Mouse (Mus musculus) lung, postnatal 4 days (tissue): ENCODE data around the gene Galnt17.
A peak's percentile ranks its signal among the peaks of the same experiment; 100 is the strongest.

Experiments
- DNase-seq, 2 experiments: peaks; one replicate each; pipeline ENCODE4 v3.0.0; 2021

Galnt17 gene

DNA sequence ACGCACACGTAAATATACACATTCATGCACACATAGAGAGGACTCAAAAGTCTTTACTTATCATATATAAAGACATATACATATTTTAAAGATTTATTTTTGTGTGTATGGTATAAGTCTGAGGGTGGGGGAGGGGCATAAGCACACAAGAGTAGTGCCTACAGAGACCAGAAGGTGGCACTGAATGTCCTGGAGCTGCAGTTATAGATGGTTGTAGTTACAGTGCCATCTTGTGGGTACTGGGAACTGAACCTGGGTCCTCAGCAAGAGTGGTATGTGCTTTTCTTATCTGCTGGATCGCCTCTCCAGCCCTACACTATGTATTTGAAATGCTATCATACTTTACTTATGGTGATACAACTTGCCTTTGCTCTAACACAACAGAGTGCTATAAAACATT is 68.5 kb downstream of the Galnt17 start:
- DNase-seq = no peak

GRCm38 (mm10) chr5:131236906-131237305 is 71.4 kb downstream of the Galnt17 start:
- peak in 1 of 2 experiments; percentile 32 for DNase-seq

- peak; percentile 4 to 56 for DNase-seq
These were observed 74.5 kb downstream of the Galnt17 start for GRCm38 (mm10) chr5:131233828-131234227.

DNA sequence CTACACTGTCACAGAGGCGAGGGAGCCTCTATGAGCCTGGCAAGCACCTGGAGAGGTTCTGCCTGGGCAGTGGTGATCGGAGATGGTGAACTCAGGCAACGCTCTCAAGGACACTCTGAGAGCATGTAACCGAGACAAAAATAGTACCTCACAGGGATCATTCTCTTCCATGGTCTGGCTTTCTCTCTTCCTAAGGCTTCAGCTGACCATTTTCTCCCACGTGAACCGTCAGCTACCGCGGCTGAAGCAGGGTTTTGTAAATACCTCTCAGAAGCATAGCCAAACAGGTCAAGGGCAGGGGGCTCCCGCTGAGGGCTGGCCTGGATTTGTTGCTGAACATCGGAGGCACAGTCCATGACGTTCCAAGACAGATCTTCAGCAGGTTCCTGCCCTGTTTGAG is 77.2 kb downstream of the Galnt17 start:
- no peak for DNase-seq

- no peak for DNase-seq
These were observed 78.6 kb downstream of the Galnt17 start for GRCm38 (mm10) chr5:131229744-131230143.

DNA sequence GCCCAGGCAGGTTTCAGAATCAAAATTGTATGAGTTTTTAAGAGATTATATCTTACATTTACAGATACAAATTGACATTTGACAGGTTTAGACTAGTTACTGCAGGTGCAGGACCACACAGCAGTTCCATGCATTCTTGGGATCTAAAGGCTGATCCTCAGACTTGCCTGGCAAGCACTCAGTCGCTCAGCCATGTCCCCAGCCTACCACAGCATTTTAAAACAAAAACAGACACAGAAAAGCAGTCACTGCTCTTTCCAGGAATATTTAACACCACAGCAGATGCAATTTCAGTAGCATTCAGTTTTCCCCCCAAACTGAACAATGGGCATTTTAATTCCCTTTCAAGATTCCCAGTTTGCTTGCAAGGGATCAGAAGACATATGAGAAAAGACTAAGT is 84.9 kb downstream of the Galnt17 start:
- no peak for DNase-seq

- DNase-seq = no peak
These were observed 85.6 kb downstream of the Galnt17 start for GRCm38 (mm10) chr5:131222498-131223244.

DNA sequence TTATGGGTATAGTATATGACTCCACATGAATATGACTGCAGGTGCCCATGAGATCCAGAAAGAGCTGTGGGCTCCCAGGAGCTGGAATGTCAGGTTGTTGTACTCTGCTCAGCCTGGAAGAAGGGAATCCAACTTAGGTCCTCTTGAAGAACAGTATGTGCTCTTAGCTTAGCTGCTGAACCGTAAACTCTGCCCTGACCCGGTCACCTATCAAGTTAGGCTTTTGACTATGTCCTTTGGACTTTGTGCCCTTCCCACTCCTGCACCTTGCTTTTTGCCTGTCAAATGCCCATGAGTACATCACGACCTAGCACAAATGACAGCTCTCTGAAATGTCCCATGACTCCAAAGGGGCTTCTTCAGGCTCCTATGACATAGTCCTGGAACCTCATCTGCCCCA is 90.1 kb downstream of the Galnt17 start:
- no peak for DNase-seq

DNA sequence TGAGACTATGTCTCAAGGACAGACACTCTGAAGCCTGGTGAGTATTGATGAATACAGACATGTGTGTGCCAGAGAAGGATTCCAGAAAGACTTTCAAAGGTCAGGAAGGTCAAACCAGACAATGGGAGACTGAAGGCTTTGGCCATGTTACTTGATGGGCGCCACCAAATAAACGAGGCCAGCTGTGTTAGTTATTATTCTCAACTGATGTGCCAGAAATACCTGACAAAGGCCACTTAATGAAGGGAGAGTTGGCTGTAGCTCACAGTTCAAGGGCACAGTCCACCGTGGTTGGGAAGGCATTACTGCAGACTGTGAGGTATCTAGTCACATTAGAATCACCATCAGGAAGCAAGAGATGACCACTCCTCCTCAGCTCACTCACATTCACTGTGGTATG is 96.7 kb downstream of the Galnt17 start:
- DNase-seq = no peak

DNA sequence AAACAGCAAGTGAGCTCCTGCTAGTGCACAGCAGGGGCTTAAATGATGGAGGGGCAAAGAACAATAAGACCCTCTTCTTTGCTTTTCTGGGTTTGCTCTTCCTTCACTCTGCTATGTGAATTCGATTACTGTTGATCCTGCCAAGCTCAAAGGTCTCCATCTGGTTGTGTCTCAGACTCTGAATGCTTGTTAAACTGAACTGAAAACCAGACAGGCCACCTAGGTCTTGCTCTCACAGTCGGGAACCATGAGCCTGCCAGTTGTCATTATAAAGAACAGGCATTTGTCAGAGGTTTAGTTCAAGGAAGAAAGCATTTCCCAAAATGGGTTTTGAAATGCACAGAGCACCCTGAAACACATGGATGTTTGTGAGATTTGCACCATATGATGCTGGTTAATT is 107.2 kb downstream of the Galnt17 start:
- DNase-seq = no peak

GRCm38 (mm10) chr5:131192311-131192710 is 116.0 kb downstream of the Galnt17 start:
- no peak for DNase-seq

- DNase-seq = no peak
These were observed 123.7 kb downstream of the Galnt17 start for GRCm38 (mm10) chr5:131184566-131184965.

- DNase-seq = no peak
These were observed 127.1 kb downstream of the Galnt17 start for GRCm38 (mm10) chr5:131181231-131181630.

DNA sequence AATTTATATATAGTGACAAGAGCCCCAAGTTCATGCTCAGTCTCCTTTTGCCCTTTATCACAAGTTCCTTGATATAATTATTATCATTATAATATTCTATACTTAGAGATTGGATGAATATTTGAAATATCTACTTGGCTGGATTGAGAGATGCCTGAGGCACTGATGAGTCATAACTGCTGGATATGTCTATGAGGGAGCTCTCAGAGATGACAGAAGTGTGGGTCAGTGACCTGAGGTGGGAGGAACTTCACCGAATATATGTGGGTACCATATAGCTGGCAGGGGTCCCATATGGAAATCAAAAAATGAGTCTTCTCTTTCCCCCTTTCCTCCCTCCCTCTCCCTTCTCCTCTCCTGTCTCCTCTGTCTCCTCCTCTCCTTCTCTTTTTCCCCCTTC is 127.5 kb downstream of the Galnt17 start:
- no peak for DNase-seq

- no peak for DNase-seq
These were observed 130.4 kb downstream of the Galnt17 start for GRCm38 (mm10) chr5:131177851-131178250.

GRCm38 (mm10) chr5:131177168-131177567 is 131.1 kb downstream of the Galnt17 start:
- DNase-seq = no peak

GRCm38 (mm10) chr5:131169186-131169585 is 139.1 kb downstream of the Galnt17 start:
- no peak for DNase-seq

DNA sequence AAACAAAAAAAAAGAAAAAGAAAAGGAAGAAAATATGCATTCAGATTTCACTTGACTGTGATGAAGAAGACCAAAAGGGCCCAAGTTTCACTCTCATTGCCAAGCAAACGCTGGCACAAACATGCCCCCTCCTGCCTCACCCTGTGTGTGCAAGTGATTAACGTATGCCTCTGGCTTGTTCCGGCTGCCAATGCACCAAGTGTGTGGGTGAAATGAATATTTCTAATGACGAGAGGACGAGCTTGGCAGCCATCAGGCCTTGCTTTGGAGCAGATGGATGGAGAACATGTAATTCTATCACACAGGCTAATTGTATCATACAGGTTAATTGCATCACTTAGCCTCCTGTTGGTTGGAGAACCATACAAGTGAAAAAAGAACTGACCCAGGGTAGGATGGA is 140.9 kb downstream of the Galnt17 start:
- no peak for DNase-seq

GRCm38 (mm10) chr5:131165681-131166080 is 142.6 kb downstream of the Galnt17 start:
- no peak for DNase-seq

DNA sequence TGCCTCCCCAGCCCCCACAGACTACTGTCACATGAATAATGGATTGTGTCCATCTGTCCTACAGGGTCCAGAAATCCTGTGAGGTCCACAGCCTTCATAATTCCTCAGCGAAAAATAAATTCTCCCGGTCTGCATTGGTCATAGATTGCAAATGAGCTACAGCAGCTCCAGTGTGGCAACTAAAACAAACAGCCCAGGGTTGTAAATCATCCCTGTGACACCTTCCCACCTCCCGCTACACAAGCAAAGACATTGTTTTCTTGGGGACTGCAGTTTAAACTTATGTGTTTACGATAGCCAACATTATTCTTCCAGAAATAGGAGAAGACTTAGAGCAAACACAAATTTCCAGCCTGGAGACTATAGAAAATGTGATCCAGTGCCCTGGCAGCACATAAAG is 150.4 kb downstream of the Galnt17 start:
- DNase-seq = no peak

DNA sequence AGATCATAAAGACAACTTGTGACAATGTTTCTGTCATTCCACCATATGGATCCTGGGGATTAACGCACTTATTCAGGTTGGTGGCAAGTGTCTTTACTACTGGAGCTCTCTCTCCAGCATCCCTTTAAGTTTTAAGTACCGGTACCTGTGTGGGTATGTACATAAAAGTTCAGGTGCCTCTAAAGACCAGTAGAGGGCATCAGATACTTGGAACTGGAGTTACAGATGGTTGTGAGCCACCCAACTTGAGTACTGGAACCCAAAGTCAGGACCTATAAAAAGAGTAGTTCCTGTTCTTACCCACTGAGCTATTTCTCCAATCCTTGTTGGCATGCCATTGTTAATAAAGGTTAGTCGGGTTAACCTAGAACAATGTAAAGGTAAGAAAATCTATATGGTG is 152.0 kb downstream of the Galnt17 start:
- DNase-seq = no peak

DNA sequence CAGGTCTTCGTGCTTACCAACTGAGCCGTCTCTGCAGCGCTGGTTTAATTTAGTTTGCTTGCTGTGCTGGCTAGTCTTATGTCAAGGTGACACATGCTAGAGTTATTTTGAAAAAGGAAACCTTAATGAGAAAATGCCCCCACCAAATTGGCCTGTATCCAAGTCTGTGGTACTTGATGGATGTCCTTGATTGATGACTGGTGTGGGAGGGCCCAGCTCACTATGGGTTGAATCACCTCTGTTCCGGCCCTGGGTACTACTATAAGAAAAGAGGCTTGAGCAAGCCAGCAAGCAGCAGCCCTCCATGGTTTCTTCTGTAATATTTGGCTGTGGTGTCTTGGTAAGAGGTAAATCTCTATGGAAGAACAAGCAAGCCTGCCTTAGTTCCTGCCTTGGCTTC is 165.7 kb downstream of the Galnt17 start:
- DNase-seq = no peak

DNA sequence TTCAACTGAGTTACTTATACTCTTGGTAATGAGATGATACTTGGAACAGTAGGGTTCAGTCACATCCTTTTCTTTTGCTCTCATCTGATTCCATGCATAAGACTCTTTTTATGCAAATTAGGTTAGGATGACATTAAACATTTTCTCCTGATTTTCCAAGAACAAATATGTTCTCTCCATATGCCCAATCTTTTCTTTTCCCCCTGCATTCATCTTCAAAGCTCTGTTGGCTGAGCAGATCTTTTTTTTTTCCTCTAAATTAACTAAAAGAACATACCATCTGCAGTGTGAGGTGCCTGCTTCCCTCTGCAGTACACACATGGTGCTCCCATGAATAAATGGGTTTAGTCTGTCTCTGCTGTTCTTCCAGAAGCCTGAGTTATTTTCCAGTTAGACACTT is 173.5 kb downstream of the Galnt17 start:
- DNase-seq = no peak

DNA sequence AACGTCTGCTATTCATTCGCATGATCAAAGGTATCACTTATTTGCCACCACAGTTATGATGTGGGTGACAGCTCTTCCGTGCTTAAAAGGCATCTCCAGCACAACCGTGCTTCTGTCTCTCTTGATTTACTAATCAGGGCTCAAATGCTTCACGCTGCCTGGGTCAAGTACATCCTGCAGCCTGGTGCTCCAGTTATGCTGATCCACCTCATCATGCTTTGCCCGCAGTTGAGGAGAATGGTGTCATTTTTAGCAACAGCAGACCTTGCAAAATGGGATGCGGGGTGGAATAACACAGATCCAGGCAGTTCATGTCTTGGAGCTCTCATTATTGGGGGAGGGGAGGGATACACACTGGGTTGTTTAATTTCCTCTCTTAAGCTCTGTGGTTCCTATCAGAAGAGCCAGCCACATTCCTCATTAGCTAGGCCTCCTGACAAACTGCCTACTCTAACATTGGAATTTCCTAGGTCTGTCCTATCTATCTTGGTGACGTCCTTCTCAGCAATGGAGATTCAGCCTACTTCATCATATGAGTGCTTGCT is 187.9 kb downstream of the Galnt17 start:
- DNase-seq = no peak

DNA sequence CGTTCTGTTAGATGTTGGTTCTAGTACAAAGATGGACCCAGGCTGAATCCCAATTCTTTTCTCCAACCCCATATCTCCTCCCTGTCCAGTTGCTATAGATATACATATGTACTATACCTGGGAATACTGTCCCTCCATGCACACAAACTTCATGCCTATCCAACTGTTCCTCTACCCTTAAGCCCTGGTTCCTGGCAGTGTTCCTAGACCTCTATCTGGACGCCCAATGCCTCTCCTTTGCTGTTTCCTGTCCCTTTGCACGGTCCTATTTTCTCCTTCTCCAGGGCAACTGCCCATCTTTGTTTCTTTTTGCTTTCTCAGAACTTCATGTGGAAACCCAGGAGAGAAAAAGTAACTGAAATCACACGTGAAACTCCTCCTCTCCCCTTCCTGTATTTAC is 188.4 kb downstream of the Galnt17 start:
- DNase-seq = no peak
